In the genomic region with DNA sequence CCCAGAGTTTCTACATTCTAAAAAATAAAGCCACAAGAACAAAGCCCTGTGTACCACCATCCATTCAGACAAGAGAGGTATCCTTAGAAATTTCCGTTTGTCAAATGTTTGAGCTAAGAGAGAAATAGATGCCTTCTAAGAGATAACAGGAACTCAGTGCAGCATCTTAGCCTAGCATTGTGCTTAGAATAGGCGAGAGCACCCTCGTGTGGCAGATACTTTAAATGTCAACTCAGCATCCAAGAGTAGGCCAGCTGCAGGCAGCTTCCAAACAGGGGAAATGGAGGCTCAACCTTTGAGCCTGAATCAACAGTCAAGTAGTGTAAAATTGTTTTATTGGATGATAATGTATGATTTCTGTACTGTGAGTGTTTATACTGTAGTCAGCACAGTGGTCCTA, we compare ENCODE assay signal across 9 mouse cellular contexts. TPM values are rescaled to one million over a fixed set of nuclear protein-coding genes. Genes with fewer than 3 reads are reported as not detected.
DNase-seq lines count a peak whose midpoint lies in the region; ATAC-seq and TF ChIP-seq lines count a peak whose summit lies in the region.
"Had no signal": no experiment of that assay in that cellular context is flagged by ENCODE, and none has a peak within 500 bp of the region (broad histone marks: within the 10 kb centered on the region; RNA-seq: fewer than 3 reads in every experiment).

No protein-coding gene starts in this region.

- DNase-seq in cerebellum, adult 2 months, result peak; percentile 32 to 35
- no peak for DNase-seq in cerebellum, adult 8-10 months
- DNase-seq in hindbrain, embryonic 11.5 days (ENCODE audit: low spot score), result peak; percentile 70
- peak; percentile 45 to 75 for DNase-seq in layer of hippocampus, postnatal 25 days (ENCODE audit: extremely low spot score in 1 of 2, low spot score in 1 of 2)
- peak; percentile 73 for DNase-seq in right cerebral cortex, postnatal 4 days
- DNase-seq: liver, embryonic 13.5 days had no signal

- no peaks in the 10 kb centered on the region for H3K4me1 ChIP-seq in cerebellum, adult 2 months (ENCODE audit: control insufficient read depth, insufficient read depth, low read length)
- H3K4me1 ChIP-seq in bone marrow macrophage, adult 2 months (ENCODE audit: control insufficient read depth, insufficient read depth, low read length), result no peaks in the 10 kb centered on the region
- H3K4me1 ChIP-seq in forebrain, embryonic 15.5 days, result peaks cover 6% of the 10 kb centered on the region
- H3K4me1 ChIP-seq in hindbrain, embryonic 11.5 days (replicated peaks; ENCODE audit: control insufficient read depth, insufficient read depth, low read length), result no peaks in the 10 kb centered on the region
- H3K4me1 ChIP-seq: liver, embryonic 13.5 days had no signal

- WGBS in cerebellum, adult 2 months, result 2% methylated on average over 3 of the region's 3 CpGs
- WGBS in forebrain, embryonic 15.5 days, result under 1% methylated on average over 3 of the region's 3 CpGs
- 4% methylated on average over 3 of the region's 3 CpGs for WGBS in hindbrain, embryonic 11.5 days

- TF ChIP-seq POLR2A in cerebellum, adult 2 months (IDR thresholded peaks at IDR 0.05; ENCODE audit: borderline replicate concordance, insufficient read depth, low read length), result no peak
- no peak for TF ChIP-seq POLR2A in bone marrow macrophage, adult 2 months (IDR thresholded peaks at IDR 0.05; ENCODE audit: borderline replicate concordance, low read depth, low read length)

- no peaks in the 10 kb centered on the region for H3K36me3 ChIP-seq in forebrain, embryonic 15.5 days
- H3K36me3 ChIP-seq in hindbrain, embryonic 11.5 days (ENCODE audit: control insufficient read depth, insufficient read depth, low read length), result no peaks in the 10 kb centered on the region
- H3K36me3 ChIP-seq: liver, embryonic 13.5 days had no signal

- H3K4me3 ChIP-seq in cerebellum, adult 2 months (replicated peaks; ENCODE audit: insufficient read depth, low read depth, low read length), result no peak overlapping the region
- H3K4me3 ChIP-seq in bone marrow macrophage, adult 2 months (ENCODE audit: insufficient read depth, low read length), result no peak overlapping the region
- no peak overlapping the region for H3K4me3 ChIP-seq in forebrain, embryonic 15.5 days
- no peak overlapping the region for H3K4me3 ChIP-seq in hindbrain, embryonic 11.5 days (ENCODE audit: low read depth, low read length)
- H3K4me3 ChIP-seq: liver, embryonic 13.5 days had no signal

- no peak overlapping the region for H3K4me2 ChIP-seq in forebrain, embryonic 15.5 days (replicated peaks)
- H3K4me2 ChIP-seq in hindbrain, embryonic 11.5 days (replicated peaks; ENCODE audit: low read depth, low read length), result no peak overlapping the region
- H3K4me2 ChIP-seq: liver, embryonic 13.5 days had no signal

- H3K9ac ChIP-seq in forebrain, embryonic 15.5 days (replicated peaks), result no peak overlapping the region
- H3K9ac ChIP-seq in hindbrain, embryonic 11.5 days (ENCODE audit: low read depth, low read length), result no peak overlapping the region
- H3K9ac ChIP-seq: liver, embryonic 13.5 days had no signal

- no peaks in the 10 kb centered on the region for H3K27me3 ChIP-seq in cerebellum, adult 2 months (ENCODE audit: control insufficient read depth, insufficient read depth, low read length)
- H3K27me3 ChIP-seq in forebrain, embryonic 15.5 days, result no peaks in the 10 kb centered on the region
- H3K27me3 ChIP-seq in hindbrain, embryonic 11.5 days (ENCODE audit: control insufficient read depth, insufficient read depth, low read length), result no peaks in the 10 kb centered on the region
- H3K27me3 ChIP-seq: liver, embryonic 13.5 days had no signal

- no peaks in the 10 kb centered on the region for H3K9me3 ChIP-seq in forebrain, embryonic 15.5 days
- H3K9me3 ChIP-seq in hindbrain, embryonic 11.5 days (ENCODE audit: control insufficient read depth, low read length), result no peaks in the 10 kb centered on the region
- H3K9me3 ChIP-seq: liver, embryonic 13.5 days had no signal

- peak; percentile 66 for TF ChIP-seq CTCF in cerebellum, adult 2 months (IDR thresholded peaks at IDR 0.05; ENCODE audit: borderline replicate concordance, insufficient read depth, low read depth, low read length)
- 0 out of 2 replicates have a peak, but pooled peaks have one; percentile 19 for TF ChIP-seq CTCF in bone marrow macrophage, adult 2 months (IDR thresholded peaks at IDR 0.05; ENCODE audit: low read depth, low read length)

- peak; percentile 91 for ATAC-seq in forebrain, embryonic 15.5 days (replicated peaks)
- 0 out of 2 replicates have a peak, but pooled peaks have one; percentile 34 for ATAC-seq in hindbrain, embryonic 11.5 days (ENCODE audit: low FRiP score)
- peak; percentile 100 for ATAC-seq in megakaryocyte progenitor cell, adult 5-6 weeks (replicated peaks; ENCODE audit: poor library complexity)

- H3K27ac ChIP-seq in cerebellum, adult 2 months (ENCODE audit: insufficient read depth, low read length), result no peak overlapping the region
- no peak overlapping the region for H3K27ac ChIP-seq in bone marrow macrophage, adult 2 months (ENCODE audit: insufficient read depth, low read depth, low read length)
- no peak overlapping the region for H3K27ac ChIP-seq in forebrain, embryonic 15.5 days (replicated peaks)
- no peak overlapping the region for H3K27ac ChIP-seq in hindbrain, embryonic 11.5 days (ENCODE audit: low read depth, low read length)
- H3K27ac ChIP-seq: liver, embryonic 13.5 days had no signal

RNA-seq across cellular contexts. Expression of gene Nxt1, which starts 17.4 kb away (rescaled TPM):
- 26.8 and 27.8 TPM in 2 replicates for polyA plus RNA-seq in cerebellum, adult 2 months (2012; rRNA removed)
- polyA plus RNA-seq in bone marrow macrophage, adult 2 months (2012; ENCODE audit: insufficient read depth, insufficient read length, missing spikeins), result 20.7 and 22.8 TPM in 2 replicates
- polyA plus RNA-seq in forebrain, embryonic 15.5 days (2015; fragmentation: Nextera tagmentation; extraction: Ambion mirVana), result 62.4 and 72.9 TPM in 2 replicates
- polyA plus RNA-seq in hindbrain, embryonic 11.5 days (2014; fragmentation: Nextera tagmentation; extraction: Ambion mirVana), result 113 and 114 TPM in 2 replicates
- total RNA-seq in layer of hippocampus, postnatal 25 days (2021), result 10 to 100 TPM; 11.2 to 16.0 TPM
- 109 and 113 TPM in 2 replicates for total RNA-seq in megakaryocyte progenitor cell, adult 5-6 weeks (2015)
- 48.6 and 50.6 TPM in 2 replicates for total RNA-seq in megakaryocyte progenitor cell, adult 5-6 weeks (2017)

RNA-seq across cellular contexts. Expression of gene Gzf1, which starts 25.9 kb away (rescaled TPM):
- 17.8 and 18.7 TPM in 2 replicates for polyA plus RNA-seq in cerebellum, adult 2 months (2012; rRNA removed)
- polyA plus RNA-seq in bone marrow macrophage, adult 2 months (2012; ENCODE audit: insufficient read depth, insufficient read length, missing spikeins), result 18.5 and 20.2 TPM in 2 replicates
- polyA plus RNA-seq in forebrain, embryonic 15.5 days (2015; fragmentation: Nextera tagmentation; extraction: Ambion mirVana), result 20.7 and 21.2 TPM in 2 replicates
- 21.0 and 24.8 TPM in 2 replicates for polyA plus RNA-seq in hindbrain, embryonic 11.5 days (2014; fragmentation: Nextera tagmentation; extraction: Ambion mirVana)
- total RNA-seq in layer of hippocampus, postnatal 25 days (2021), result 10 to 100 TPM; 30.4 to 32.4 TPM
- total RNA-seq in megakaryocyte progenitor cell, adult 5-6 weeks (2015), result 15.4 and 16.1 TPM in 2 replicates
- total RNA-seq in megakaryocyte progenitor cell, adult 5-6 weeks (2017), result 18.7 and 20.9 TPM in 2 replicates

Comparison
In these comparisons a context has a peak if more than half of its experiments do, and no peak if none do; other contexts are left out.
1. ATAC-seq: peak in every context shown above with its lines; median percentile 100 in megakaryocyte progenitor cell, adult 5-6 weeks; 91 in forebrain, embryonic 15.5 days; 34 in hindbrain, embryonic 11.5 days.